Mouse (Mus musculus): ENCODE measurements at regions not wholly inside any gene's neighbourhood (a gene's known extent, or its start where the extent isn't known, plus 50 kb on each side); places are given as distances from the start of the nearest gene placed in this dataset.

DNA sequence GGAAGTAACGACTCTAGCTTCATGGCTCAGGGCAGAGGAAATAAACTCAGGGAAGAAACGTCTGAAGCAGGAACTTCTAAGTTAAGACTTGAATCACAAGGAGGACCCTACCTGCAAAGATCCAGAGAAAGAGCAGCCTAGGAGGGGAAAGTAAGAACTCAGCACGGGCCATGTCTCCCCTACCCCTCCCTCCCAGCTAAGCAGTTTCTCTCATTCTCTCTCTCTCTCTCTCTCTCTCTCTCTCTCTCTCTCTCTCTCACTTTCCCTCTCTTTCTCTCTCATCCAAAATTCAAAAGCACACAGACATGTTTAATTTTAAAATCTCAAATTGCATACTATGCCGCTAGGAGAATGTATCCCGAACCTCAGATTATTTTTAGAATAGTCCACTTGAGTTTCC lies 267.3 kb downstream of the Dhx15 start:
- in situ Hi-C loops (cut with MboI, MseI): no loop called here

- in situ Hi-C loops (cut with MboI, MseI): no loop called here
These were observed 267.8 kb downstream of the Dhx15 start for GRCm38 (mm10) chr5:51922494-51922893.

DNA sequence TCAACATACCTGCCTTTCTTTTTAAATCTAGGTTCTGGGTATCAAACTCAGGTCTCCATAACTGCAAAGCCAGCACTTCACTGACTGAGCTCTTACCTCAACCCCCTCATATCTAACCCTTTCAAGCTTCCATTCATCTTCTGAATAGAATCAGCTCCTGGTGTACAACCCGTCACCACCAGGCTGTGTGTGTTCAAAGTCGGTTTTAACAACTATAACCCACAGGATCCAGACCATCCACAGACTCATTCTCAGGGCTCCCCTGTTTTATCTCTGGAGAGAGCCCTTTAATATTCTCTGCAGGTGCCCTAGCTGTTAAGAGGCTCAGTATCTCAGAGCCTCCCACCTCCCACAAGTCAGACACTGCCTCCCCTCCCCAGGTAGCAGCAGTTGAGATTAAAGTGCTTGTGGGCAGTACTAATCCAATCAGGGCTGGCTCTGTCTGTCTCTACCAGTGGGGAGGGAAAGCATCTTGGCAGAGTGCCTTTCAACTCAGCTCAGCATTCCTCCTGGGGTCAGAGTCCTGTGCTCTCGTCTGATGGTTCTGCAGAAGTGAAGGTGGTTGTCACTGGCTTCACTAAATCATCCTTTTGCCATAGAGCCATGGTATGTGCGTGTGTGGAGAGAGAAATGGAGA lies 272.4 kb downstream of the Dhx15 start:
- in situ Hi-C loops (cut with MboI, MseI): loop anchor here (10.0 kb wide), 1 partner anchor 1277 kb away; no protein-coding TSS in a partner anchor

GRCm38 (mm10) chr5:51914731-51915130 lies 275.6 kb downstream of the Dhx15 start:
- in situ Hi-C loops (cut with MboI, MseI): loop anchor here (10.0 kb wide), 1 partner anchor 1280 kb away; no protein-coding TSS in a partner anchor

DNA sequence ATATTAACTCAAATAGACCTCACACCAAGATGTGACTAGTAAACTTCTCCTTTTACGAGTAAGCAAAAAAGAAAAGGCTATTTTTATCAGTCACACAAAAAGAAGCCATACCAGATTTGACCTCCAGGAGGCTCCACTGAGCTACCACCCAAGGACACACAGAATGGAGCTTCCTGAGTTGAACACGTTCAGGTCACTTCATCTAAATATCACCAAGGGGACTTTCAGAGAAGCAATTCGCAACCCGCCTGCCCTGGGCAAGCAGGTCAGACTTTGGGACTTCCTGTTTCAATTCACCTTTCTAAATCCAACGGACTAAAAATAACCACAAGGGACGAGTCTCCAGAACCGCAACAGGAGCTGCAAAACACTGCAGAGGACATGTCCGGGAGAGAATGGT lies 281.5 kb downstream of the Dhx15 start:
- in situ Hi-C loops (cut with MboI, MseI): no loop called here

- in situ Hi-C loops (cut with MboI, MseI): no loop called here
These were observed 283.8 kb downstream of the Dhx15 start for GRCm38 (mm10) chr5:51906315-51907109.

- in situ Hi-C loops (cut with MboI, MseI): no loop called here
These were observed 296.2 kb downstream of the Dhx15 start for GRCm38 (mm10) chr5:51894159-51894558.

- in situ Hi-C loops (cut with MboI, MseI): no loop called here
These were observed 299.0 kb downstream of the Dhx15 start for GRCm38 (mm10) chr5:51891341-51891740.

DNA sequence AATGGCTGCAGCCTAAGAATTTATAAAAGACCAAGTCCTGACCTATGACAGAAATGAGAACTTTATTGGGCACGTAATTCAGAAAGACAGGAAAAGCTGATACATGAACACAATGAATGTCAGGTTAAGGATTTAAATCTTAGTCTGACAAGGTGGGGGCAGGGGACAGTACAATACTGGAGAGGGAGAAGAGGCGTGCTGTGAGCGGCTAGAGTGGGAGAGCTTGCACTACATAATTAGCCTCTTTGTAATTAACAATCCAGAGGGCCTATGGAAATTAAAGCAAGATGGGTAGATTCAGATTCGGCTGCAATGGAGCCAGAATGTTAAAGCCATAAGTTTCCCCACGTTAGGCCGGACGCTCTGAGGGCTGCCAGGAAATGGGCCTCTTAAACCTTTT lies 301.9 kb downstream of the Dhx15 start:
- in situ Hi-C loops (cut with MboI, MseI): no loop called here

GRCm38 (mm10) chr5:51882594-51882993 lies 307.7 kb downstream of the Dhx15 start:
- in situ Hi-C loops (cut with MboI, MseI): no loop called here

- in situ Hi-C loops (cut with MboI, MseI): no loop called here
These were observed 308.1 kb downstream of the Dhx15 start for GRCm38 (mm10) chr5:51882173-51882572.

DNA sequence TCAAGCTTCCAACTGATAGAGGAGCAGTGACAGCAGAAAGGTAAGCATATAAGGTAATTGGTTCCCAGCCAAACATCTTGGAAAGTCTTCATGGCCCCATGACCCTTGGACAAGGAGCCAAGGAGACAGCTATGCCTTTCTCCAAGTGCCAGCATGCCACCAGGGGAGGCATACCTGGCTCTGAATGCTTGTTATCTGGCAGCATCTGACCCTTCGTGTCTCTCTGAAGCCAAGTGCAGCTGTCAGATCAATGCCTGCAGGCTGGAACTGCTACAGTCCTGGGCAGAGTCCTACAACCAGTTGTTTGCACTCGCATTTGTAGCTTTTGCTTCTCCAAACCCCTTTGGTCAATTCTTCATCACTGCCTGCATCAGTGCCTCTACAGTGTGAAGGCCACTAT lies 309.3 kb upstream of the Ppargc1a start:
- in situ Hi-C loops (cut with MboI, MseI): no loop called here

- in situ Hi-C loops (cut with MboI, MseI): no loop called here
These were observed 306.0 kb upstream of the Ppargc1a start for GRCm38 (mm10) chr5:51873571-51873970.

- in situ Hi-C loops (cut with MboI, MseI): no loop called here
These were observed 304.2 kb upstream of the Ppargc1a start for GRCm38 (mm10) chr5:51871735-51872134.

DNA sequence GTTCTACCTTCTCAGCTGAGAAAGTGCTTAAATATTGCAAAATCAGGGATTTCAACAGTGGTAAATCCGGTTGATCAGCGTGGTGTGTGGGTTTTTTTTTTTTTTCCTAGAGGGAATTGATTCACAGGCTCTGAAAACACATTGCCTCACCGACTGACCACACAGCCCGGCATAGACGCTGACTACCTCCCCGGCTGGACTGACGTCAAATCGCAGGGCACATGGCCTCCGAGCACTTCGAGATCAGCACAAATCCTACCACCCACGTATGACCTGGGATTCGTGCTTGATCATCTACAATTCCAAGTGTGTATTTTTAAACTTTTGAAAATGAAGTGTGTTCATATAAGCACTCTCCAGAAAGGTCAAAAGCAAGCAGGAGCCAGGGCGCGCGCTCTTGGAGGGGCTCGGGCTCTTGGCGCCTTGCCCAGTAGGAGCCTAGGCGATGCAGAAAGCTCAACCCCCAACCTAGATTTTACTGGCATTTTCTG lies 300.7 kb upstream of the Ppargc1a start:
- in situ Hi-C loops (cut with MboI, MseI): no loop called here

GRCm38 (mm10) chr5:51866002-51866401 lies 298.5 kb upstream of the Ppargc1a start:
- in situ Hi-C loops (cut with MboI, MseI): no loop called here

DNA sequence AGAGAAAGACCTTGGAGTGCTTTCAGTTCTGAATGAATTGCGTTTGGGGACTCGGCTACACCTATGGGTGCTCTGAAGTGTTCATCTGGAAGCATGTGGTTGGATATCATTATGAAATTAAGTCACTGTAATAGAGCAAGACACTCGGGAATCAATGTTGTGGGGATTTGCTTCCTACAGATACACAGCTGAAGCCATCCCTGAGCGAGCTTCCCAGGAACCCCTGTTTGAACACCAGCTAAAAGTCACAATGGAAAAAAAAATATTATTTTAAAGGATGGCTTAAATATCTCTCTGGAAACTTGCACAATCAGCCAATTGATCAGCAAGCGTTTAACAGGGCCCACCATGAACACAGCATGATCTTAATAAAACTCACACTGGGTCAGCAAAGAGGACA lies 293.0 kb upstream of the Ppargc1a start:
- in situ Hi-C loops (cut with MboI, MseI): no loop called here

- in situ Hi-C loops (cut with MboI, MseI): no loop called here
These were observed 286.1 kb upstream of the Ppargc1a start for GRCm38 (mm10) chr5:51853456-51854124.

- in situ Hi-C loops (cut with MboI, MseI): no loop called here
These were observed 282.6 kb upstream of the Ppargc1a start for GRCm38 (mm10) chr5:51850091-51850490.

GRCm38 (mm10) chr5:51849236-51849635 lies 281.7 kb upstream of the Ppargc1a start:
- in situ Hi-C loops (cut with MboI, MseI): loop anchor here (25.0 kb wide), 1 partner anchor 613 kb away; the partner anchor contains the start of gene Ccdc149

- in situ Hi-C loops (cut with MboI, MseI): loop anchor here (25.0 kb wide), 1 partner anchor 620 kb away; the partner anchor contains the start of gene Ccdc149
These were observed 274.7 kb upstream of the Ppargc1a start for GRCm38 (mm10) chr5:51842189-51842588.

- in situ Hi-C loops (cut with MboI, MseI): loop anchor here (25.0 kb wide), 1 partner anchor 621 kb away; the partner anchor contains the start of gene Ccdc149
These were observed 274.2 kb upstream of the Ppargc1a start for GRCm38 (mm10) chr5:51841763-51842162.

Data from T-helper 2 cell (primary cell).